Mouse (Mus musculus) midbrain, embryonic 11.5 days (tissue): ENCODE results near the gene Ccnjl. TPM values are rescaled to one million over a fixed set of nuclear protein-coding genes. Genes with fewer than 3 reads are reported as not detected.

ENCODE experiments used
- ATAC-seq: fragments of 200-750 bp; cut with Nextera tagmentation; 2 replicates; pipeline ENCODE4 v1.8.0; 2017; ENCODE audit warnings: moderate TSS enrichment, moderate library complexity; ENCODE audit not compliant: low FRiP score
- DNase-seq: peaks from one replicate; pipeline ENCODE4 v3.0.0; 2015; ENCODE audit warnings: low spot score; ENCODE audit errors: missing footprints
- H3K27ac ChIP-seq: fragments of 300-500 bp; sonication (generic); 2 replicates; pipeline ENCODE4 v1.5.1; 2014; ENCODE audit warnings: low read depth, low read length
- H3K27me3 ChIP-seq: fragments of 300-500 bp; sonication (generic); 2 replicates; pipeline ENCODE4 v1.6.1; 2014; ENCODE audit warnings: mild to moderate bottlenecking, low read length, moderate library complexity, mixed read lengths; ENCODE audit not compliant: control insufficient read depth, insufficient read depth
- H3K36me3 ChIP-seq: fragments of 300-500 bp; sonication (generic); 2 replicates; pipeline ENCODE4 v1.6.1; 2014; ENCODE audit warnings: mild to moderate bottlenecking, low read length, moderate library complexity, mixed read lengths; ENCODE audit not compliant: control insufficient read depth, insufficient read depth
- H3K4me1 ChIP-seq: fragments of 300-500 bp; sonication (generic); 2 replicates; pipeline ENCODE4 v1.6.1; 2014; ENCODE audit warnings: low read length; ENCODE audit not compliant: control insufficient read depth, insufficient read depth
- H3K4me2 ChIP-seq: fragments of 300-500 bp; sonication (generic); 2 replicates; pipeline ENCODE4 v1.6.1; 2014; ENCODE audit warnings: mild to moderate bottlenecking, moderate library complexity
- H3K4me3 ChIP-seq: fragments of 300-500 bp; sonication (generic); 2 replicates; pipeline ENCODE4 v1.5.1; 2014; ENCODE audit warnings: low read depth, low read length
- H3K9ac ChIP-seq: fragments of 300-500 bp; sonication (generic); 2 replicates; pipeline ENCODE4 v1.6.1; 2014; ENCODE audit warnings: low read length
- H3K9me3 ChIP-seq: fragments of 300-500 bp; sonication (generic); 2 replicates; pipeline ENCODE4 v1.6.1; 2016; ENCODE audit warnings: low read length; ENCODE audit not compliant: control insufficient read depth
- WGBS: fragments of 180-500 bp; shearing (Covaris S2); extraction: QIAGEN DNeasy Blood & Tissue Kit; methylation state at CpG from one replicate; pipeline ENCODE4 v1.1.7; 2014; 5-methylcytosine and 5-hydroxymethylcytosine counted together
- polyA plus RNA-seq: library from polyadenylated mRNA; unstranded; fragments of >200 nt; fragmentation: Nextera tagmentation; extraction: Ambion mirVana; gene quantifications from 2 replicates; pipeline ENCODE4 v1.2.1, GENCODE M21; 2014

Ccnjl gene
- polyA plus RNA-seq, 1 experiment from 2014 or later, result 40.2 TPM

DNA sequence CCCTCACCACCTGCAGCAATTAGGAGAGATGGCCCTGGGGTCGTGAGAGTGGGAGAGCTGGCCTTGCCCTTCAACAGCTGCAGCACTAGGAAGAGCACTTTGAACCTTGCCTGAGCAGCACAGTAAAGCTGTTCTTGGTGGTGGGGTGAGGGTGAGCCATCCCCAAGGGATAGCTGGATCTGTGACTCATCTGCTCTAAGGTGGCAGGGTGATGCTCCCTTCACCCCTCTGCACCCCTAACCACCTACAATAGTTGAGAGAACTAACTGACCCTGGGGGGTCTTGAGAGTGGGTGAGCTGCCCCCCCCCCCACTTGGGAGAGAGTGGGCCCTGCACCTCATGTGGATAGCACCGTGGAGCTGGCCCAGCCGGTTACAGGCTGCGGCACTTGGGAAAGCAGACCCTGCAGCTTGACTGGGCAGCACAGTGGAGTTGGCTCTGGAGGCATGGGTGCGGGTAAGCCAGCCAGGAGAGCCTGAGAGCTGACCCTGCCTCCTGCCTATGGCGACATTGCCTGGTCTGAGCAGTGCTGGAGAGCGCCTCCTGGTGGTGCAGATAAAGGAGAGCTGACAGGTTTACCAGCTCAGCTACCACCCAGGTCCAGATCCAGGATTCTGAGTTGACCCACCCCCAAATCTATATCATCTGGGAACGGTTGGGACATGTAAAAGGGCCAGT lies 12.1 kb upstream of the Ccnjl start:
- no peak overlapping the region for H3K27ac ChIP-seq
- peak; percentile 69 for ATAC-seq
- no peaks in the 10 kb centered on the region for H3K27me3 ChIP-seq
- no peaks in the 10 kb centered on the region for H3K4me1 ChIP-seq
- no peaks in the 10 kb centered on the region for H3K9me3 ChIP-seq
- H3K4me3 ChIP-seq, result no peak overlapping the region
- no peak for DNase-seq
- no peaks in the 10 kb centered on the region for H3K36me3 ChIP-seq
- H3K4me2 ChIP-seq, result no peak overlapping the region
- no peak overlapping the region for H3K9ac ChIP-seq
- 44% methylated on average over 8 of the region's 8 CpGs for WGBS

DNA sequence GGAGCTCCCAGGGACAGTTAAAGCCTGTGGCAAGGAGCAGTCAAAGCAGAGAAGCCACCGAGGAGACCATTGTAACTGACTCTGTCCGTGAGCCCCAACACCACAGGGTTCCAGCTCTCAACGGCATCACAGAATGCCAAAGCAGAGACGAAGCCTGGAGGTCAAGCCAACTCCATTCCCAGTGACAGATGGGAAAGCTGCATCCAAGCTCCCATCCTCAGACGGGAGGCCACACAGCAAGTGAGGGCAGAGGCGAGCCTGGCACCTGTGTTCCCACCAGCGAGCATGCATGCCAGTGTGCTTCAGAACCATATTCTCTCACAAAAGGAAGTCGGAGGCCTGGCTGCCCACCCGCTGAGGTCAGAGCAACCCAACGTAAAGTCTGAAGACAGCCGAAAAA lies 10.9 kb upstream of the Ccnjl start:
- Histone ChIP-seq H3K9me3 (no peaks in the 10 kb centered on the region), H3K27me3 (no peaks in the 10 kb centered on the region), H3K4me3 (no peak overlapping the region), H3K4me2 (no peak overlapping the region), H3K36me3 (no peaks in the 10 kb centered on the region), H3K4me1 (no peaks in the 10 kb centered on the region), H3K27ac (no peak overlapping the region), H3K9ac (no peak overlapping the region)
- DNase-seq, result no peak
- no peak for ATAC-seq
- 82% methylated on average over 11 of the region's 11 CpGs for WGBS

DNA sequence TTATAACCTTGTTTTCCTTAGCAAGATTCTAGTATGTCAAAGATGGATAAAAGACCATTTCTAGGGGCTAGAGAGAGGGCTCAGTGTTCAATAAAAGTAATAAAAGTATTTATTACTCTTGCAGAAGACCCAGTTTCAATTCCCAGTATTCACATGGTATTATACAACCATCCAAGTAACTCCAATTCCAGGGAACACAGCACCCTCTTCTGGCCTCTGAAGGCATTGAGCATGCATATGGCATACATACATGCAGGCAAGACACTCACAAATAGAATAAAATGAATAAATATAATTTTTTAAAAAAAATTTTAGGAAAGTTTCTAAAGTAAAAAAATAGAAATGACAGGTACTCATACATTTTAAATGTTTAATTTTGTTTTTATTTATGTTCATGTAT lies 10.5 kb upstream of the Ccnjl start:
- no peak overlapping the region for H3K27ac ChIP-seq
- no peak overlapping the region for H3K4me3 ChIP-seq
- DNase-seq, result no peak
- no peak for ATAC-seq
- H3K4me1 ChIP-seq, result no peaks in the 10 kb centered on the region
- H3K9me3 ChIP-seq, result no peaks in the 10 kb centered on the region
- no peak overlapping the region for H3K4me2 ChIP-seq
- no peak overlapping the region for H3K9ac ChIP-seq
- H3K27me3 ChIP-seq, result no peaks in the 10 kb centered on the region
- no peaks in the 10 kb centered on the region for H3K36me3 ChIP-seq

DNA sequence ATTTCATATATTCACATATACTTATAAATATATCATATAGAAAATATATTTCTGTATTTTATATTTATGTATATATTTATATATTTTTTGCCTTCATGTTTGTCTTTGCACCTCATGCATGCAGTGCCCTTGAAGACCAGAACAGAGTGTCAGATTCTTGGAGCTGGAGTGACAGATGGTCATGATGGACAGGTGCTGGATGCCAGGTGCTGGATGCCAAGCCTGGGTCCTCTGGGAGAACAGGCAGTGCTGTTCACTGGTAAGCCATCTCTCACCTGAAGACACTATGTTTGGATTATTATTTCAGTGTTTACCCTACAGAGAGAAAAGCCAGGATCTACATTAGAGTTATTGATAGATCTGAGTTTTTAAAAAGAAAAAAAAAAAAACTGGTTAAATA lies 9.8 kb upstream of the Ccnjl start:
- ATAC-seq, result no peak
- no peak overlapping the region for H3K4me2 ChIP-seq
- no peaks in the 10 kb centered on the region for H3K36me3 ChIP-seq
- H3K4me1 ChIP-seq, result no peaks in the 10 kb centered on the region
- no peaks in the 10 kb centered on the region for H3K27me3 ChIP-seq
- no peak overlapping the region for H3K4me3 ChIP-seq
- no peak for DNase-seq
- H3K9ac ChIP-seq, result no peak overlapping the region
- H3K9me3 ChIP-seq, result no peaks in the 10 kb centered on the region
- H3K27ac ChIP-seq, result no peak overlapping the region

DNA sequence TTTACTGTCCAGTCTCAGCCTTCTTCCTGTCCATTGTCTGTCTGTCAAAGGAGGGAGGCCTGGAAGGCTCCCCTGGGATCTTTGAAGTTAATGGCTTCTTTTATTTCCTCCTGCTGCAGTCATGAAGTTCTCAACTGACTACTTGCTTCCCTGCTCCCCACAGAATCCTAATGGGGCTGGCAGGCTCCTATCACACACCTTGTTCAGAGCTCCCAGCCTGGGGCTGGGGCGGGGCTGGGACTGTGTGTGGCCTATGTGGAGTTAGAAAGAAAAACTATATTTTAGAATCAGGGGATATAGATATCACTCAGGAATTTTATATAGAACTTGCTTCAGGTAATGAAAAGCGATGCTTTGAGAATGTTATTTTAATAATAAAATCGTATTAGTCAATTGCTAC lies 8.1 kb upstream of the Ccnjl start:
- Histone ChIP-seq H3K27ac (no peak overlapping the region), H3K4me1 (no peaks in the 10 kb centered on the region), H3K4me2 (no peak overlapping the region), H3K36me3 (no peaks in the 10 kb centered on the region), H3K27me3 (no peaks in the 10 kb centered on the region), H3K4me3 (no peak overlapping the region), H3K9ac (no peak overlapping the region), H3K9me3 (no peaks in the 10 kb centered on the region)
- DNase-seq (no peak), ATAC-seq (no peak)
- WGBS, result 80% methylated on average over 3 of the region's 3 CpGs

DNA sequence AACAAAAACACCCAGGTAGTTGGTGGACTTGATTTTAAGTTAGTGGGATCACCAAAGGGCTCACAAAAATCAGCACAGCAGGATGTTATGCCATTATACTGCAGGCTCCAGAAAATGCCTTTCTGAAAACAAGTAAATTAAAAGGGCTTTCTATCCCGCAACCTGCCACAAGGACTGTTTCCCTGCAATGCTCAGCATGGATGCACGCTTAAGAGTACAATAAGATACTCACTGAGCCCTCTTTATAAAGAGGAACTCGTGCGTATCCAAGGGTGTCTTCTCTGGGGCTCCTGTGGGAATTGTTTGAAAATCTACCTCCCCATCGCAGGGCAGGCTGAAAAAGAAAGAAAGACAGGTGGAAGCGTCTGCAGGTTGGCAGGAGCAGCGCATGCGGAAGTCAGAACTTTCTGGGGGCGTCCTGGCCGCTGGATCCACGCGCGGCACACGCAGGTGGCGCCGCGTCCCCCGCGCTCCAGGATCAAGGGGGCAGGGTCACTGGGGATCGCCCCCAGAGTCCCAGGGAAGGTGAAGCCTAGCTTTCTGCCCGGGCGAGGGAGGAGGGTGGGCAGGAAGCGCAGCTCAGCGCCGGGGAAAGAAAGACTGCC lies 404 bp upstream of the Ccnjl start:
- H3K4me3 ChIP-seq, result peak overlapping the region; percentile 81
- H3K9ac ChIP-seq, result peak overlapping the region; percentile 94
- no peaks in the 10 kb centered on the region for H3K9me3 ChIP-seq
- H3K4me2 ChIP-seq, result peak overlapping the region; percentile 79
- peaks cover 16% of the 10 kb centered on the region for H3K4me1 ChIP-seq
- DNase-seq, result no peak
- no peaks in the 10 kb centered on the region; the same call in 1 of the 2 replicates for H3K36me3 ChIP-seq
- peak; percentile 53 for ATAC-seq
- under 1% methylated on average over 24 of the region's 25 CpGs for WGBS
- no peaks in the 10 kb centered on the region for H3K27me3 ChIP-seq
- peak overlapping the region; percentile 85 for H3K27ac ChIP-seq

DNA sequence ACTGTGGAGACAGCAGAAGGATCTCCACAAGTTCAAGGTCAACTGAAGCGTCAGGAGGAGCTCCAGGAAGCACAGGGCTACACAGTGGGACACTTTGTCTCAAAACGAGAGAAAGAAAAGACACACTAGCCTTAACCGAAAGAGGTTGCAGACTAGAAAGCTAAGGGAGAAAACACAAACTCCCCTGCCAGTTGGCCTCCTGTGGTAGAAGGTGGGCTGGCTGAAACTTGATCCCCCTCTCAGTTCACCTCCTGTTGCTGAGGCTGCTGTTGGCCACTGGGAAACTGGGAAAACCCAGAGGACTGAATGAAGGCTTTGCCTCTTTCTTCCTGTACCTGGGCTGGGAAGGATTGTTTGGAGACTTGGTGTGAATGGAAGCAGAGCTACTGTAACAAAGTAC lies 1.5 kb downstream of the Ccnjl start:
- Histone ChIP-seq H3K27me3 (no peaks in the 10 kb centered on the region), H3K27ac (no peak overlapping the region), H3K9me3 (no peaks in the 10 kb centered on the region), H3K9ac (peak overlapping the region; percentile 7; the same call in 1 of the 2 replicates), H3K36me3 (no peaks in the 10 kb centered on the region; the same call in 1 of the 2 replicates), H3K4me2 (peak overlapping the region; percentile 79), H3K4me1 (peaks cover 16% of the 10 kb centered on the region), H3K4me3 (peak overlapping the region; percentile 81)
- ATAC-seq, result no peak
- 3% methylated on average over 3 of the region's 3 CpGs for WGBS
- no peak for DNase-seq

DNA sequence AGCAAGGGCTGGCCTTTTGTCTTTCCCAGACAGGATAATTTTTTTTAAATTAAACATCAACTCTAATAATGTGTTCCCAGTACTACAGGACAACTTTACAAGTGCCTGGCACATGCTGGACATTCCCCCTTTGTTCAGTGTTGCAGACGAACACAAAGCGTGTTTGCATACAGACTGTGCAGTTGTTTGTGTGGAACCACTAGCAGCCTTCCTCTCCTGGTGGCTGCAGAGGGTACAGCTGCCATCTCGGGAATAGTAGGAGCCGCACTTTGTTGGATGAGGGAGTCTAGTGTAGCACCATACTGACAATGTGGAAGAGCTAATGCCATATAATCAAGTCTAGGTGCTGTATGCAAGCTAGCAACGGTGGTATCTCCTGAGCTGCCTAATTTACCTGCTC lies 3.0 kb downstream of the Ccnjl start:
- H3K4me2 ChIP-seq, result no peak overlapping the region; the same call in 1 of the 2 replicates
- ATAC-seq, result no peak
- no peak overlapping the region for H3K27ac ChIP-seq
- H3K27me3 ChIP-seq, result no peaks in the 10 kb centered on the region
- H3K4me1 ChIP-seq, result peaks cover 16% of the 10 kb centered on the region
- H3K9ac ChIP-seq, result no peak overlapping the region
- no peaks in the 10 kb centered on the region for H3K9me3 ChIP-seq
- peak; percentile 83 for DNase-seq
- H3K36me3 ChIP-seq, result peaks cover 4% of the 10 kb centered on the region; the same call in 1 of the 2 replicates
- no peak overlapping the region for H3K4me3 ChIP-seq
- WGBS, result 73% methylated on average over 5 of the region's 5 CpGs

DNA sequence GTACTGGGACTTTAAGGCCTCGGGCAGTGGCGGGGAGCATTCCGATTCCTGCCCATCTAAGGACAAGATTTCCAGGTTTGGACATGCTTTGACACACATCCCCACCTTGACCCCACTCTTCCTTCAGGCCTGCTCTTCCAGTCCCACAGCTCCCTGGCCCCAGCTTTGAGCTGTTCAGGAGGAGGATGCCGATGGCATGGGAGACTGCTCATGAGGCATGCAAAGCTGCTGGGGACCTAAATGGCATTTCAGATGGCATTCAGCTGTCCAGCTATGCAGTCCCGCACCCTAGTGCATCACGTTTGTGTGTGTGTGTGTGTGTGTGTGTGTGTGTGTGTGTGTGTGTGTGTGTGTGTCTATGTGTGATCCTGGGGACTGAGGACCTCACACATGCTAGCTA lies 8.5 kb downstream of the Ccnjl start:
- Histone ChIP-seq H3K36me3 (peaks cover 5% of the 10 kb centered on the region; the same call in 1 of the 2 replicates), H3K4me2 (no peak overlapping the region), H3K4me3 (no peak overlapping the region), H3K27ac (no peak overlapping the region), H3K27me3 (no peaks in the 10 kb centered on the region), H3K9ac (no peak overlapping the region), H3K4me1 (peaks cover 5% of the 10 kb centered on the region), H3K9me3 (no peaks in the 10 kb centered on the region)
- ATAC-seq (no peak), DNase-seq (peak; percentile 84)
- WGBS, result 85% methylated on average over 6 of the region's 6 CpGs
